ENCODE assay signal across 8 mouse cellular contexts in genomic region chr10:81285694-81286450, GRCm38 (mm10). TPM values are rescaled to one million over a fixed set of nuclear protein-coding genes. Genes with fewer than 3 reads are reported as not detected.
DNase-seq lines count a peak whose midpoint lies in the region; ATAC-seq and TF ChIP-seq lines count a peak whose summit lies in the region.

No protein-coding gene starts in this region.

- no peaks in the 10 kb centered on the region for H3K9me3 ChIP-seq in hindbrain, embryonic 16.5 days (ENCODE audit: control insufficient read depth, low read length)

- no peaks in the 10 kb centered on the region for H3K36me3 ChIP-seq in hindbrain, embryonic 16.5 days (ENCODE audit: control insufficient read depth, insufficient read depth, low read length)

- WGBS in hindbrain, embryonic 16.5 days: 2% methylated on average over 54 of the region's 54 CpGs

- intact Hi-C loops in gastrocnemius, adult 2 months (cut with DNase I): loop anchor here (5.0 kb wide), 1 partner anchor 166 kb away; no protein-coding TSS in a partner anchor
- intact Hi-C loops in left cerebral cortex, postnatal 25 days (cut with DNase I): loop anchor here (5.0 kb wide), 2 partner anchors 56 to 161 kb away; partner anchors contain the start of gene Gipc3

- peak overlapping the region; percentile 67 for H3K4me3 ChIP-seq in gastrocnemius, adult 2 months
- H3K4me3 ChIP-seq in hindbrain, embryonic 16.5 days (ENCODE audit: low read length): peak overlapping the region; percentile 53

- H3K9ac ChIP-seq in hindbrain, embryonic 16.5 days (ENCODE audit: low read depth, low read length): peak overlapping the region; percentile 73

- peak; percentile 94 to 95 for DNase-seq in cerebellum, postnatal 14 days
- peak; percentile 94 for DNase-seq in gastrocnemius, adult 2 months
- DNase-seq in left cerebral cortex, postnatal 25 days (ENCODE audit: low spot score in 2 of 2): peak; percentile 72 to 80
- peak; percentile 90 for DNase-seq in right cerebral cortex, postnatal 14 days
- peak; percentile 94 for DNase-seq in urinary bladder, postnatal 25 days (ENCODE audit: low spot score)

- peak; percentile 3; the same call in 1 of the 2 replicates for TF ChIP-seq CTCF in gastrocnemius, adult 2 months (IDR thresholded peaks at IDR 0.05)

- peak overlapping the region; percentile 92 for H3K4me2 ChIP-seq in hindbrain, embryonic 16.5 days (ENCODE audit: low read length)

- peaks cover 5% of the 10 kb centered on the region; the same call in 1 of the 2 replicates for H3K4me1 ChIP-seq in hindbrain, embryonic 16.5 days (ENCODE audit: control insufficient read depth, insufficient read depth, low read depth, low read length)

- H3K27me3 ChIP-seq in hindbrain, embryonic 16.5 days (replicated peaks; ENCODE audit: control insufficient read depth, insufficient read depth, low read length): peaks cover 18% of the 10 kb centered on the region

- no peak overlapping the region for H3K27ac ChIP-seq in gastrocnemius, adult 2 months
- no peak overlapping the region for H3K27ac ChIP-seq in hindbrain, embryonic 16.5 days (ENCODE audit: low read depth, low read length)

- peak; percentile 88 for ATAC-seq in activated CD4-positive, CD25-positive, alpha-beta regulatory T cell, adult 4 months
- ATAC-seq in hindbrain, embryonic 16.5 days: peak; percentile 72
- ATAC-seq in megakaryocyte-erythroid progenitor cell, adult 5-6 weeks (replicated peaks; ENCODE audit: low FRiP score, low TSS enrichment, poor library complexity, severe bottlenecking): peak; percentile 53

RNA-seq across cellular contexts. Expression of gene Tjp3, which starts 5.5 kb away (rescaled TPM):
- 1 to 10 TPM; 2.4 to 3.1 TPM for polyA plus RNA-seq in activated CD4-positive, CD25-positive, alpha-beta regulatory T cell, adult 4 months (2017; shearing (Covaris generic))
- not detected for total RNA-seq in gastrocnemius, adult 2 months (2021)
- polyA plus RNA-seq in hindbrain, embryonic 16.5 days (2015; fragmentation: Nextera tagmentation; extraction: Ambion mirVana): 5.3 and 6.4 TPM in 2 replicates
- under 1 TPM; 0.23 to 0.30 TPM for total RNA-seq in left cerebral cortex, postnatal 25 days (2021)
- total RNA-seq in megakaryocyte-erythroid progenitor cell, adult 5-6 weeks (2014; fragmentation: Nextera tagmentation): 0.81 and 7.3 TPM in 2 replicates
- total RNA-seq in megakaryocyte-erythroid progenitor cell, adult 5-6 weeks (2017): 1.3 and 2.5 TPM in 2 replicates

RNA-seq across cellular contexts. Expression of gene Pip5k1c, which starts 6.9 kb away (rescaled TPM):
- polyA plus RNA-seq in activated CD4-positive, CD25-positive, alpha-beta regulatory T cell, adult 4 months (2017; shearing (Covaris generic)): 10 to 100 TPM; 11.1 to 16.9 TPM
- 10 to 100 TPM; 20.7 to 25.0 TPM for total RNA-seq in gastrocnemius, adult 2 months (2021)
- 128 and 144 TPM in 2 replicates for polyA plus RNA-seq in hindbrain, embryonic 16.5 days (2015; fragmentation: Nextera tagmentation; extraction: Ambion mirVana)
- total RNA-seq in left cerebral cortex, postnatal 25 days (2021): 100 to 1,000 TPM; 402 to 420 TPM
- 40.4 and 51.0 TPM in 2 replicates for total RNA-seq in megakaryocyte-erythroid progenitor cell, adult 5-6 weeks (2014; fragmentation: Nextera tagmentation)
- total RNA-seq in megakaryocyte-erythroid progenitor cell, adult 5-6 weeks (2017): 17.3 and 26.2 TPM in 2 replicates

RNA-seq across cellular contexts. Expression of gene Apba3, which starts 19.1 kb away (rescaled TPM):
- polyA plus RNA-seq in activated CD4-positive, CD25-positive, alpha-beta regulatory T cell, adult 4 months (2017; shearing (Covaris generic)): 10 to 100 TPM; 10.2 to 18.0 TPM
- 100 to 1,000 TPM; 110 to 119 TPM for total RNA-seq in gastrocnemius, adult 2 months (2021)
- 39.2 and 41.8 TPM in 2 replicates for polyA plus RNA-seq in hindbrain, embryonic 16.5 days (2015; fragmentation: Nextera tagmentation; extraction: Ambion mirVana)
- 10 to 100 TPM; 38.6 to 40.0 TPM for total RNA-seq in left cerebral cortex, postnatal 25 days (2021)
- total RNA-seq in megakaryocyte-erythroid progenitor cell, adult 5-6 weeks (2014; fragmentation: Nextera tagmentation): 28.9 and 32.6 TPM in 2 replicates
- total RNA-seq in megakaryocyte-erythroid progenitor cell, adult 5-6 weeks (2017): 2.6 and 16.7 TPM in 2 replicates

RNA-seq across cellular contexts. Expression of gene Mrpl54, which starts 19.1 kb away (rescaled TPM):
- polyA plus RNA-seq in activated CD4-positive, CD25-positive, alpha-beta regulatory T cell, adult 4 months (2017; shearing (Covaris generic)): 100 to 1,000 TPM; 148 to 166 TPM
- 100 to 1,000 TPM; 103 to 112 TPM for total RNA-seq in gastrocnemius, adult 2 months (2021)
- polyA plus RNA-seq in hindbrain, embryonic 16.5 days (2015; fragmentation: Nextera tagmentation; extraction: Ambion mirVana): 126 and 137 TPM in 2 replicates
- 10 to 100 TPM; 42.5 to 47.3 TPM for total RNA-seq in left cerebral cortex, postnatal 25 days (2021)
- 130 and 158 TPM in 2 replicates for total RNA-seq in megakaryocyte-erythroid progenitor cell, adult 5-6 weeks (2014; fragmentation: Nextera tagmentation)
- total RNA-seq in megakaryocyte-erythroid progenitor cell, adult 5-6 weeks (2017): 157 and 212 TPM in 2 replicates

RNA-seq across cellular contexts. Expression of gene Matk, which starts 33.1 kb away (rescaled TPM):
- polyA plus RNA-seq in activated CD4-positive, CD25-positive, alpha-beta regulatory T cell, adult 4 months (2017; shearing (Covaris generic)): 10 to 100 TPM; 54.3 to 64.7 TPM
- total RNA-seq in gastrocnemius, adult 2 months (2021): under 1 TPM; 0.15 to 0.31 TPM
- 60.4 and 72.8 TPM in 2 replicates for polyA plus RNA-seq in hindbrain, embryonic 16.5 days (2015; fragmentation: Nextera tagmentation; extraction: Ambion mirVana)
- 100 to 1,000 TPM; 191 to 194 TPM for total RNA-seq in left cerebral cortex, postnatal 25 days (2021)
- 2.9 and 9.8 TPM in 2 replicates for total RNA-seq in megakaryocyte-erythroid progenitor cell, adult 5-6 weeks (2014; fragmentation: Nextera tagmentation)
- total RNA-seq in megakaryocyte-erythroid progenitor cell, adult 5-6 weeks (2017): 5.5 and 5.6 TPM in 2 replicates

Comparison
In these comparisons a context has a peak if more than half of its experiments do, and no peak if none do; other contexts are left out.
1. RNA of gene Pip5k1c, which starts 6.9 kb away (total RNA-seq): 402 to 420 TPM in left cerebral cortex, postnatal 25 days; 17.3 to 51.0 TPM in megakaryocyte-erythroid progenitor cell, adult 5-6 weeks and 20.7 to 25.0 TPM in gastrocnemius, adult 2 months; every median in the first group is over 4 times any median in the second.
2. Peak in every context shown above with its lines, with median percentiles within 50 percentile points of each other: ATAC-seq and DNase-seq.